Mouse (Mus musculus): ENCODE data around the gene Bcl9. TPM values are rescaled to one million over a fixed set of nuclear protein-coding genes. Genes with fewer than 3 reads are reported as not detected.

Gene Bcl9
- total and polyA plus RNA-seq, 3 experiments, result 1.1 to 13.5 (median 3.3) TPM

- no peak overlapping the region for H3K4me3 ChIP-seq (replicated peaks in 1 of 3; ENCODE audit: low read depth in 2 of 3, low read length in 2 of 3, poor library complexity in 1 of 3)
- DNase-seq (ENCODE audit: extremely low read depth), result no peak
- H3K36me3 ChIP-seq (replicated peaks in 1 of 2; ENCODE audit: control insufficient read depth in 1 of 2, insufficient read depth in 1 of 2, low read length in 1 of 2), result no peaks in the 10 kb centered on the region
- no peaks in the 10 kb centered on the region for H3K27me3 ChIP-seq (replicated peaks)
- H3K9ac ChIP-seq (ENCODE audit: insufficient read depth, low read depth), result no peak overlapping the region
- H3K79me2 ChIP-seq (replicated peaks; ENCODE audit: control insufficient read depth, extremely low read depth, insufficient read depth, poor library complexity, severe bottlenecking), result no peaks in the 10 kb centered on the region
- no peak overlapping the region for H3K27ac ChIP-seq (ENCODE audit: insufficient read depth, low read depth)
- dilution Hi-C loops (cut with MboI; ENCODE audit: extremely low pct_ligation_motif_present, extremely low pct_unique_long_range_greater_than_20kb, low sequenced_read_pairs), result no loop called here
- H3K9me3 ChIP-seq (replicated peaks; ENCODE audit: low read length), result peaks cover 3% of the 10 kb centered on the region
- TF ChIP-seq EP300 (IDR thresholded peaks at IDR 0.05; ENCODE audit: low read length), result no peak
- no peak for TF ChIP-seq HCFC1 (IDR thresholded peaks at IDR 0.05; ENCODE audit: low read depth, low read length)
- no peak for TF ChIP-seq POLR2AphosphoS2 (IDR thresholded peaks at IDR 0.05; ENCODE audit: low read depth, low read length)
- no peak for TF ChIP-seq TCF12 (IDR thresholded peaks at IDR 0.05; ENCODE audit: low read depth, low read length)
- TF ChIP-seq IRF4 (IDR thresholded peaks at IDR 0.05; ENCODE audit: low read depth, low read length), result no peak
- TF ChIP-seq MYC (IDR thresholded peaks at IDR 0.05; ENCODE audit: low read depth, low read length), result no peak
- no peak for TF ChIP-seq JUN (IDR thresholded peaks at IDR 0.05; ENCODE audit: insufficient read depth, low read depth, low read length)
- in situ Hi-C loops (cut with MboI; ENCODE audit: low pct_ligation_motif_present, low pct_unique_long_range_greater_than_20kb, low sequenced_read_pairs), result no loop called here
- no peak overlapping the region for H3K4me2 ChIP-seq (ENCODE audit: insufficient read depth, low read depth, poor library complexity, severe bottlenecking)
- H3K4me1 ChIP-seq (ENCODE audit: control insufficient read depth in 1 of 2, insufficient read depth in 2 of 2), result peaks cover 0 to 16% of the 10 kb centered on the region in 2 experiments; a peak in 2 of 4 replicates
These were observed 141.3 kb downstream of the Bcl9 start for GRCm38 (mm10) chr3:97156431-97156830.

Other genes with a start within 250 kb of the Bcl9 start
- gene Acp6, start 139.1 kb downstream of the Bcl9 start, total RNA-seq (2012; rRNA removed), result 7.5 and 12.5 TPM in 2 replicates
- gene Acp6, start 139.1 kb downstream of the Bcl9 start, total RNA-seq (2014; rRNA removed), result 12.1 and 12.2 TPM in 2 replicates
- gene Acp6, start 139.1 kb downstream of the Bcl9 start, polyA plus RNA-seq (2012; ENCODE audit: insufficient read length, low read depth), result 10.3 and 10.8 TPM in 2 replicates
- gene Olfr1402, start 124.1 kb upstream of the Bcl9 start, total RNA-seq (2012; rRNA removed), result not detected in 2 replicates
- not detected in 2 replicates for gene Olfr1402, start 124.1 kb upstream of the Bcl9 start, total RNA-seq (2014; rRNA removed)
- not detected in 2 replicates for gene Olfr1402, start 124.1 kb upstream of the Bcl9 start, polyA plus RNA-seq (2012; ENCODE audit: insufficient read length, low read depth)

Measured in CH12.LX (cell line).